Mouse (Mus musculus) liver, embryonic 14 days (tissue): Measurements from ENCODE around the gene Tbc1d17. TPM values are rescaled to one million over a fixed set of nuclear protein-coding genes. Genes with fewer than 3 reads are reported as not detected.

Source experiments
- polyA plus RNA-seq: library from polyadenylated mRNA; depleted of rRNA; stranded (reverse); fragments of >200 nt; gene quantifications from 2 replicates; pipeline ENCODE4 v1.2.3, GENCODE M21; 2012; rRNA removed

The Tbc1d17 gene
- 14.0 and 15.9 TPM in 2 replicates for polyA plus RNA-seq

GRCm38 (mm10) chr7:44848561-44849415, at the start of gene Tbc1d17, which contains the start of gene Akt1s1:
Gene Tbc1d17, minus strand, starts transcription at chr7:44849079.
Gene Akt1s1, plus strand, starts transcription at chr7:44848991.

GRCm38 (mm10) chr7:44895593-44896434, 46.9 kb upstream of the Tbc1d17 start, which contains the start of gene Fuz:
Gene Fuz, plus strand, starts transcription at chr7:44896079.

GRCm38 (mm10) chr7:44892276-44892921, 43.5 kb upstream of the Tbc1d17 start, which contains the start of gene Med25:
Gene Med25, minus strand, starts transcription at chr7:44892712.

DNA sequence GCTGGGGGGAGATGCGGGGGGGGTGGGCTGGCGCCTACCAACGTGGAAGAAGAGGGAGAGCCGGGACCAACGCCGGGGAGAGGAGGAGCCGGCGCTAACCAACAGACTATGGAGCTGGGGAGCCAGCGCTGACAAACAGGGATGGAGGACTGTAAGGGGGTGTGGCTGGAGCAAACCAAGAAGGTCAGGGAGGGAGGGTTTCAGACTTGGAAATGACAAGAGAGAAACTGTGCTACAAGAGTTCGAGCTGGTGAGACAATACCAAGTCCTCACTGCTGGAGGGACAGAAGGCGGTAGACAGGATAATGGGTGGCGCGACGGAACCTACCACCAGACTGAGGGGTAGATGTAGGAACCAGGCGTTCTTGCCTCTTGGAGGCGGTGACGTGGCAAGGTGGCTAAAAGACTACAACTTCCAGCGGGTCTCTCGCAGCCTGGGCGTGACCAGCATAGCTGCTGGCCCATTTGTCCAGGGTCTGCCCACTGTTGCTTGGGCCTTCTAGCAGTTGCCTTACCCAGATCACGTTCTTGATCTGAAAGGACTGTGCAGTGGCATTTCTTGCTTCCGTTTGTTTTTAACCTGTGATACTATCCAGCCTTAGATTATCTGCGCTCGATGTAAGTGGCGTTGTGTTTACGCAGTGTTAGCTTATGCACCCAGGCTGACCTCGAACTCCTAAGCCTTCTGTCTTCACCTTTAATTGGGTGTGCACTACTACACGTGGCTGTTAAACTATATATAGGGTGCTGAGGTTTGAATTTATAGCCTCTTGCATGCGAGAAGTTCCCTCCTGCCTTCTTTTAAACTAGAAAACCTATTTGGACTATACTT, 21.0 kb upstream of the Tbc1d17 start, which contains the start of gene Ptov1:
Gene Ptov1 (minus strand): TSS at position 92 of the 832 bp plus-strand sequence.

GRCm38 (mm10) chr7:44857042-44857552, 8.2 kb upstream of the Tbc1d17 start, which contains the start of gene Pnkp:
Gene Pnkp, plus strand, starts transcription at chr7:44857139.

GRCm38 (mm10) chr7:44816470-44817021, 32.3 kb downstream of the Tbc1d17 start, which contains the start of gene Atf5:
Gene Atf5, minus strand, starts transcription at chr7:44816658.

GRCm38 (mm10) chr7:44815721-44816469, 33.0 kb downstream of the Tbc1d17 start, which contains the start of the genes Nup62 and Il4i1:
Gene Nup62, plus strand, starts transcription at chr7:44816088.
Gene Il4i1, plus strand, starts transcription at chr7:44816387.

Other genes starting within 250 kb of the Tbc1d17 start
- gene Myh14, start 178.2 kb downstream of the Tbc1d17 start, polyA plus RNA-seq: 0.08 and 0.23 TPM in 2 replicates
- not detected in 2 replicates for gene Izumo2, start 140.3 kb downstream of the Tbc1d17 start, polyA plus RNA-seq
- 20.0 and 23.5 TPM in 2 replicates for gene Vrk3, start 100.7 kb downstream of the Tbc1d17 start, polyA plus RNA-seq
- 0.95 and 1.0 TPM in 2 replicates for gene Zfp473, start 98.0 kb downstream of the Tbc1d17 start, polyA plus RNA-seq
- 41.2 and 48.8 TPM in 2 replicates for gene Nup62, start 33.0 kb downstream of the Tbc1d17 start, polyA plus RNA-seq
- 0.40 and 0.41 TPM in 2 replicates for gene Il4i1, start 32.7 kb downstream of the Tbc1d17 start, polyA plus RNA-seq
- 27.2 and 29.9 TPM in 2 replicates for gene Atf5, start 32.4 kb downstream of the Tbc1d17 start, polyA plus RNA-seq
- gene Akt1s1, start 88 bp downstream of the Tbc1d17 start, polyA plus RNA-seq: 22.9 and 23.0 TPM in 2 replicates
- 13.6 and 14.4 TPM in 2 replicates for gene Pnkp, start 8.1 kb upstream of the Tbc1d17 start, polyA plus RNA-seq
- 43.8 and 45.4 TPM in 2 replicates for gene Ptov1, start 20.7 kb upstream of the Tbc1d17 start, polyA plus RNA-seq
- 25.1 and 29.4 TPM in 2 replicates for gene Med25, start 43.6 kb upstream of the Tbc1d17 start, polyA plus RNA-seq
- 4.5 and 5.3 TPM in 2 replicates for gene Fuz, start 47.0 kb upstream of the Tbc1d17 start, polyA plus RNA-seq
- gene Ap2a1, start 80.4 kb upstream of the Tbc1d17 start, polyA plus RNA-seq: 59.2 and 68.7 TPM in 2 replicates
- 0.10 TPM in 1 of 2 replicates, not detected in the other for gene Tsks, start 94.1 kb upstream of the Tbc1d17 start, polyA plus RNA-seq
- gene Cpt1c, start 125.8 kb upstream of the Tbc1d17 start, polyA plus RNA-seq: 1.8 and 2.3 TPM in 2 replicates
- gene Prmt1, start 137.5 kb upstream of the Tbc1d17 start, polyA plus RNA-seq: 163 and 176 TPM in 2 replicates
- 38.0 and 41.0 TPM in 2 replicates for gene Irf3, start 148.6 kb upstream of the Tbc1d17 start, polyA plus RNA-seq
- gene Bcl2l12, start 149.6 kb upstream of the Tbc1d17 start, polyA plus RNA-seq: 10.2 and 11.7 TPM in 2 replicates
- gene Scaf1, start 167.3 kb upstream of the Tbc1d17 start, polyA plus RNA-seq: 15.6 and 17.5 TPM in 2 replicates
- gene Rras, start 168.9 kb upstream of the Tbc1d17 start, polyA plus RNA-seq: 15.6 and 17.7 TPM in 2 replicates
- 1.9 and 2.5 TPM in 2 replicates for gene Prr12, start 203.8 kb upstream of the Tbc1d17 start, polyA plus RNA-seq
- 26.5 and 28.7 TPM in 2 replicates for gene Nosip, start 213.3 kb upstream of the Tbc1d17 start, polyA plus RNA-seq
- gene Prrg2, start 213.6 kb upstream of the Tbc1d17 start, polyA plus RNA-seq: 7.1 and 7.9 TPM in 2 replicates
- 18.0 and 23.0 TPM in 2 replicates for gene Rcn3, start 243.1 kb upstream of the Tbc1d17 start, polyA plus RNA-seq